Mouse (Mus musculus) right cerebral cortex, postnatal 36 days (tissue): ENCODE results near the gene Insm1.
A peak's percentile ranks its signal among the peaks of the same experiment; 100 is the strongest.

Source experiments
- DNase-seq, 2 experiments: peaks; one replicate each; pipeline ENCODE4 v3.0.0; 2022; ENCODE audit warnings: low spot score in 2 of 2, mixed read lengths in 1 of 2

Gene Insm1

DNA sequence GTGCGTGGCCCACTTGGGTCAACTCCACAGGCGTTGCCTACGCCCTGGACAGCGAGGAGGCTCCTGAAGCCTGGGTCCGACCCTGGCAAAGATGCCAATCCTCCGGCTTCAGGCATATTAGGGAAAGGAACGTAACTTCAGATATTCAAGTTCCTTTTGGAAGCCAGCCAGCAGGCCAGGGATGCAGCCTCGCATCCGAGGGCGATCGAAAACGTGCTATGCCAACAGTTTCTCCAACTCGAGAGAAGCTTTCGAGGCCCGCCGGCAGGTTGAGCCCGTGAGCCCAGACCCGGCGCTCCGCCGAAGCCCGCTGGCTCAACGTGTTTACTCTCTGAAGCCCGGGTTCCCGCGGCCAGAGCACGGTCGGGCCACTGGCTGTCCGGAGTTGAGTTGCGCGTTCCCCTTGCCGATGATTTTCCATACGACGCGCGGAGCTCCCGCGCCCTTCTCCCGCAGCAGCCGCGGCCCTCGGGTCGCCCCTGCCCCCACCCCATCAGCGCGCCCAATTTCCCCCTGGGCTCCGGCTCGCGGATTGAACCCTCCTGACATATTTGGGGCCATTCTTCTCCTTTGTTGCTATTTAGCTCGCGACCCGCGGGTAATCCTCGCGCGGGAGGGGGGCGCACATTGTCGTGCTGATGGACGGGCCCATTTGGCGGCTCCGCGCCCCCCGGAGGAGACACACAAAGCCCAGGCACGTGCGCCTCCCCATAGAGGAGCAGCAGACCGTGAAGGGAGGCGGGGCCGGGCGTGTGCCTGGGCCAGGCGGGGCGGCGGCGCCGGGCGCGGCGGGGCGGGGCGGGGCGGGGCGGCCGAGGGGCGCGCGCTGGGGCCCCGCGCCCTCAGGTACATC, at the start of gene Insm1:
Gene Insm1, plus strand, starts transcription at position 846 of the 853 bp plus-strand sequence.
- DNase-seq = peak; percentile 28 to 36

DNA sequence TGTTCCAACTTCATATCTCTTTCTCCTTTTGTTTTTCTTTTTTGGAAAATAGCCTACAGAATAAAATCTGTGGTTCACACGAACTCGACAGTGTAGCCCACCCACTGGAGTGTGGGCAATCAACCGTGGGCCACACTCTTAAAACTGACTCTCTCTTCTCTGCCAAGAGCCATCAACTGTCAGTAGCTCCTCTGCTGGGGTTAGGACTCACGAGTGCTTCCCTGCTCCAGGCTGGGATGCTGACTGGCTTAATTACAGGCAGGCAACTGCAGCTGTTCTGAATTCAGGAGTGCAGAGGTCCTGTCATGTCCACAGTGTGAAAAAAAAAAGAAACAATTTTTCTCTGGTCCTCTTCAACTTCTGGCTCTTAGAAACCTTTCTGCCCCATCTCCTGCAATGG, 49.6 kb upstream of the Insm1 start:
- no peak for DNase-seq

DNA sequence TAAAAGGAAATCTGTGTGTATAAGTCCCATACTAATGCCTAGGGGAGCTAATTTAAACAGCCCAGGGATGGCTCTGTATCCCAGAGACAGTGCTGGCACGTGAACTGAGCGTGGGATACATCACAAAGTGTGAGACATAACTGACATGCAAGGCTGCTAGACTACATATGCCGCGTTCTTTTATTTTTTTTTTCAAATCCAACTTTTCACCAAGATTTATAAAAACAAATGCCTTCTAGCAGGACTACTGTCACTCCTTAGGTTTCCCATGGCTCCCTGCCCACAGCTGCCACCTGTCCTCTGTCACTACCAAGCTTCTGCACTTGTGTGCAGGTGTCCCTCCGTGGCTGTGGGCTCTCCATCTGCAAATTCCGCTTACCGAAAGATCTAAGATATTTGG, 47.5 kb upstream of the Insm1 start:
- DNase-seq = peak; percentile 41 to 54

DNA sequence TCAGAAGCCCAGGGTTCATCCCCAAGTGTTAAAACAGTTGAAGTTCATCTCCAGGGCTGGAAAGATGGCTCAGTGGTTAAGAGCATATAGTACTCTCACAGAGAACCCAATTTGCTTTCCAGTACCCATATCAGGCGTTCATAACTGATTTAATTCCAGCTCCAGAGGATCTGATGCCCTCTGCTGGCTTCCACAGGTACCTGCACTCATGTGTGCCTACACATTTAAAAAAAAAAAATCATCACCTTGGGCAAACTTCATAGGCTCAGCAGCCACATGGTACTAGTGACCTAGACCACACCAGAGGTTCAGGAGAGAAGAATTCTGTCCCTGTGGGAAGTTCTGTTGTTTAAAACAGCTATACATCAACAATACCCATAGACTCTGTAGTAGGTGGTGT, 43.0 kb upstream of the Insm1 start:
- no peak for DNase-seq

DNA sequence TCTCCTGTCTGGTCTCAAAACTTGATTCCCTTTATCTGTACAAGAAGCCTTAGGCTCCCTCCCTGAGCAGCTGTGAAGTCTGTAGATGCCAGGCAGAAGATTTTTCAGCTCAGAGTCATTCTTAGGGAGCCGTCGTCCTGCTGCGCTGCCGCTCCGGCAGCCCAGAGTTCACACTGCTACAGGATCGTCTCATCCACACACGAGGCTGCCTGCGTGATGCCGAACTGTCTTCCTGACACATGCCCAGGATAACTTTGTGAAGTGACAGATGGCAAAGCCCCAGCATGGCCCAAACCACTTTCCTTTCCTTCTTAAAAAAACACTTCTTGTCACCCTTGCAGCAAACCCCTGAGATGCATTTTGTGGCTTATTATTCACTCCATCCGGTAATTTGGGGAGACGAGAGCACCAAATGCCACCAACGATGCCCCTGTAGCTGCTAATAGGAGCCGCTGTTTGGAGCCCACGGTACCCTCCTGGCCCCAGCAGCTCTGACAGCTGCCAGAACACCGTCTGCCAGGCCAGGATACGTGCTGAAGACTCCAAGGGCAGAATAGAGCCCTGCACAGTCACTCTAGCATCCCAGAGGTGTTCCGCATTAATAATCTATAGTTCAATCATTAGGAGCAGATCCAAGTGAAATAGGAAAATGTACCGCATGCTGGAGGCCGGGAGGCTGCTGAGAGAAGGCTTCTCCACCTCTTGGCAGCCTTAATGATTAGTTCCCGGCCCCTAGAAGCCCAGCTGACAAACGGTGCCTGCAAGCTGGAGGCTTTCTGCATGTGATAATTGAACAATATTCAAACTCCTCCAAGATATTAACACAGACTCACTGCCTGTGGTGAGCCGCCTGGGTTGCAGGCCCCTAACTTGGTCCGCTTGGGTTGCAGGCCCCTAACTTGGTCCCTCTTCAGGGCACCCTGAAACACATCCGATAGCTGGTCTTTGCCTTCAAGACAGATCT, 37.6 kb upstream of the Insm1 start:
- no peak for DNase-seq

DNA sequence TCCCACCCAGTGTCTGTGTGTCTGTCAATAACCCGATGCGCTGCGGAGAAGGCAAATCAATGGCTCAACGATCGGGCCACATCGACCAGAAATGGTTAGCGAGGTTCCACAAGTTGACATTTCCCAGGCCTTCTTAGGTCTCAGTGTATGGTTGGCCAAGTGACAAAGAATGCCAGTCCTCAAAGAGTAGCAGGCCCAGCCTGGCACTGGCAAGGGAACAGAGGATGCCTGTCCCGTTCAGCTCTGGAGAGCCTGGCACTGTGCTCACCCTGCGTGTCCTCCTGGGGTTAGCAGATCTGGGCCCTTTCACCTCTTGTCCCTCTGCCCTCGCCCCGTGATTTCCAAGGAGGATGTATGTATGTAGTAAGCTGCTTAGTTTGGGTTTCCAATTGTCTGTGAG, 25.6 kb upstream of the Insm1 start:
- no peak for DNase-seq

DNA sequence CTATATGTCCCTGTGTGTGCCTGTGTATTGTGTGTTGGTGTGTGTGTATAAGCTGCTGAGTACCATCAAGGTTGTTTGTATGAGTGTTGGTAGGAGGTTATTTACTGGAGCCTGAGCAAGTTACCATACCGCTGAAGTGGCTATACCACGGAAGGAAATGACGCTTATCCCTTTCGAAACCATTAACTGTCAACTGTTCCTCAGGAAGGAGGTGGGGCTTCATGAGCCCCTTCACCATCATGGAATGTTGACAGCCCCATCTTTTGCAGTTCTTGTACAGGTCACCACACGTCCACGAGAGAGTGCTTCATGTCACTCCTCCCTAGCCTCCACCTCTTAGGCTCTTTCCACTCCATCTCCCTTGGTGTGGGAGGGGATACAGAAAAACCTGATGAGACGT, 23.8 kb upstream of the Insm1 start:
- DNase-seq = no peak

DNA sequence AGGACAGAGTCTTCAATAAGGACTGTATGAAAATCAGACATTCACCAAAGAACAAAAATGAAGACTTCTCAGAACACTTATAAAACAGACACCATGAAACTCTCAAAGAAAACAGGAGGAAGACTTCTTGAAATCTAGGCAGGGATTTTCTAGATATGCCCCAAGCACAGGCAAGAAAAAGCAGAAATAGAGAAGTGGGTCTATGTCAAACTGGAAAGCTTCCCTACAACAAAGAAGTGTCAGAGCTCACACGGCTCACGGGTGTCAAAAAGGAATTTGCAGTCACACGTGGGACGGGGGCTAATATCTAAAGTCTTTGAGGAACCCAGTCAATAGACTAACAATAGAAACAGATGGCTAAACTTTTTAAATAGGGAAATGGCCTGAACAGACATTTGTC, 10.8 kb upstream of the Insm1 start:
- no peak for DNase-seq

DNA sequence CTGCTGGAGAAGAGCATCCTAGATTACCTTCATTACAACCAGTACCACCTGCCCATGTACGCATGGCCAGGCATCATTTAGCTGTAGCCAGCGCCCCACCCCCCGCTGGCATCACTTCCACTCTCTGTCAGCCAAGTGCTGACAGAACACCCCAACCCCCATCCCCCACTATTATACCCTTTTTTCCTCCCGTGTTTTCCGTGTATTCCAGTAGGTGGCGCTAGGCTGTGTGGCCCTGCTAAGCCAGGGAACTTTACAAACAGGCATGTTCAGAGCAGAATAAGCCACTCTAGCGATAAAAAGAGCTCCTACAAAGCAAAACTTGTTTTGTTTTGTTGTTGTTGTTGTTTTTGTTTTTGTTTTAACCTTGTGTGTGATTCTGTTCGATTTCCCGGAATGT, 7.0 kb upstream of the Insm1 start:
- DNase-seq = no peak

DNA sequence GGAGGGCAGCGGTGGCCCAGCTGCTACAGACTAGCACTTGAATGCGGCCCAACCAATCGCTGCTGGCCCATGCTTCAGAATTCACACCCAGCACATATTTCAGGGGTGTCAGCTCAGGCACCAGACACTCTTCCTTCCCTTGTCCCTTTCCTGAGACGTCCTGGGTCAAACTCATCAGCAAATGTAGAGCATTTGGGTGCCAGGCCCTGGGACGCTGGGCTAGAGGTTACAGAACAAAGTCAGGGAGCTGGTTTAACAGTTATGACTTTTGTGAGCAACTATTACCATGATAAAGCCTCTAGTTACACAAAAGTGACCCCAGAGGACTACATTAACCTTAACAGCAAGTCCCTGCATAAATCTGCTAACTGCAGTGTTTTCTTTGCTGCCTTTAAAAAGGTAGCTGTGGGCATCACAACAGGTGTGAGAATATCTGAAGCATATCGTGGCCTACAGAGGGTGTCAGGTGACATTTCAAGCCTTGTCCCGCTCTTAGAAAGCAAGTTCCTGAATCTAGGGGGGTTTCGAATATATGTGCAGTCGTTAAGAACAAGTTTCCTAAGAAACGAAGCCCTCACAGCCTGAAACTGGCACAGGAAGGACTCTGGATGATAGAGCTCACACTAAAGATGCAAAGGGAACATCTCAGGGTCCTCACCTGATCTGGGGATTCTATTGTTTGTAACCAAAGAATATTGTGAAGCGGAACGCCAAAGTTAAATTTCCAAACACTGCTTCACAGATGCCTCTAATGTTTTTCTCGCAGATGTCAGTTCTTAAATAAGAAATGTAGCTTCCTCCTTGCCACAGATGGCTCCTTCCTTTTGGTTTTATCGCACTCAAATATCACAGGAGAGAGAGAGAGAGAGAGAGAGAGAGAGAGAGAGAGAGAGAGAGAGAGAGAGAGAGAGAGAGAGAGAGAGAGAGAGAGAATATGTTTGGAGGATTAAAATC, 5.3 kb upstream of the Insm1 start:
- no peak for DNase-seq

DNA sequence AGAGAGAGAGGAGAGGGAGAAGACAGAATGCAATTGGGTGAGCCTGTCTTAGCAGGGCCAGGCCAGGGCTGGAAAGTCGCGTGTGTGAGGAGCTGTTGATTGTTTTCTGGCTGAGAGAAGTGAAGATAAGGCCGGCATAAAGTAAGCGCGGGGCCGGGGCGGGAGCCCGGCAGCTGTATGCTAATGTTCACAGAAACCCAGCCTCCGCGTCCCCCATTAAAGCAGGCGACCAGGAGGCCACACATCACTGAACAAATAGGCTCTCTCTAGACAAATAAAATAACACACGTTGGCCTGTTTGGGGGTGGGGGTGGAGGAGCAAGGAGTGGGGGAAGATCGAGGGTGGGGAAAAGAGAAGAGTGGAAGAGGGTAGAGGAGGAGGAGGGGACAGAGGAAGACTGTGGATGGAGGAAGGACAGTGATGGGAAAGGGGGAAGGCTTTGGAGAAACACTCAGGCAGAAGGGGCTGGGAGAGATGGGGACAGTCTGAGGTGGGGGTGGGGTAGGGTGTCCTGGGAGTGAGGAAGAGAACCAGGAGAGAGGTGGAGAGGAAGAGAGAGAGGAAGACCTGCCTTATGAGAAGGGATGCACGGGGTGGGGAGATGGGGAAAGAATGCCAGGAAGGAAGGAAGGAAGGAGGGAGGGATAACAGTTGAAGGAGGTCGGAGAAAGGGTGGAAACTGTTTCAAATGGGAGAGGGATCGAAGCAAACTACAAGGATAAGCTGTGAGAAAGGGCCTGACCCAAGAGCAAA, 4.3 kb upstream of the Insm1 start:
- DNase-seq = no peak

DNA sequence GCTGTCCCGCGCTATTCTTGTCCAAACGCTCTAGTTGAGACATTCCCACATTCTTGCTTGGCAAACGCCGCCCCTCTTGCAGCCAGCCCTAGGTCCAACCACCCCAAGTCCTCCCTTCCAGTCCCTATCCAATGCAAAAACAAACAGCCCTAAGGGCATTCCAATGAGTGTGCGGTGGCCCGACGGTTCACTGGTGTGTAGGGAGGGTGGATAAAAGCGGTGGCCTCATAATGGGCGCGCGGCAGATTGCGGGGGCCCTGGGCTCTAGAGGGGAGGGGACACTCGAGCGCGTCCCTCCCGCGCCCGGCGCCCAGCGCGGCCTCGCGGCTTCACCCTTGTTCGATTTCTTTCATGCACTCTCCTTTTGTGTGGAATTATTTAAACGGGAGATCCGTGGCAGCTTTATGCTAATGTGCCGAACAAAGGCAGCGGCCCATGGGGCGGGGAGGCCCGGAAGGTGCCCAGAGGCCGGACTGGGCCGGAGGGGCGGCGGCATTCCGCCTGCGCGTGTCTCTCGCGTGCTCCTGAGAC, 3.5 kb upstream of the Insm1 start:
- no peak for DNase-seq

DNA sequence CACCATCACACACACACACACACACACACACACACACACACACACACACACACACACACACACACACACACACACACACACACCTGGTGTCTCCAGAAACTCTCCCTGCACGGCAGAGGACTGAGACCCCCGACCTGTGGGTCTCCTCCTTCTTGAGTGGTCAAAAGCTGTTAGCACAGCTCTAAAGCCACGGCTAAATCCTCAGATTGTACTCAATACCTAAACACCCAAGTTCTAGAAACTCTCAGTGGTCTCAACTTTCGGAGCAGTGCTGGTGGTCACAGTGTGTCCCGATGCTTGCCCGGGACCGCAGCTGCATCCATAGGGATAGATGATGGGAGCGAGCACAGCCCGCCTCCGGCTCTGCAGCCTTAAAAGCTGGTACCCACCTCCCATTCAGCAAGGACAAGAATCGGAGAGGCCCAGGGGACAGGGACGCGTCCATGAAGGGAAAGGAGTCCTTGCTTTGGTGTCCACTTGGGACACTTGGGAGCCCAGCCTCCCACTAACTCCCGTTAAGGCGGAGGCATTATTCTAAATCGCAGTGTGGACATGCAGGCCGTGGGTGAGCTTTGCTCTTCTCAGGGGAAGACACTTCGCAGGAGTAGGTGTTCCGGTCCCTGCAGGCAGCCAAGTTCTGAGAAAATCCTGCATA, 2.7 kb upstream of the Insm1 start:
- peak in 1 of 2 experiments; percentile 36 for DNase-seq

DNA sequence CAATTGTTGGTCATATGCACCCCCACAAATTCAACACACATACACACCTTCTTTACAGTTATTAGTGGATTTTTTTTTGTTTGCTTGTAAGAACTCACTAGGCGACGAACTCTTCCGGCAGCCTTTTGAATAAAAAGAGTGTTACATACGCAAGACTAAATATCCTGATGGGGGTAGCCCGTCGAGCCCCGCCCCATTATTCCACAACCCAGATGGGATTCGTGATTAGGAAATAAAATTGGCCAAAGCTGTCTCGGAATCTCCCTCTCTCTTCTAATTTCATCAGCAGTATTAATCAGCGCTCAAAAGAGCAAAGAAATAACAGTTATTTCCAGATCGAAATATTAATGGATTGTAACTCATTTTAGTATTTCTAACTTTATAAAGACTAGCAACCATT, 1.9 kb upstream of the Insm1 start:
- no peak for DNase-seq

DNA sequence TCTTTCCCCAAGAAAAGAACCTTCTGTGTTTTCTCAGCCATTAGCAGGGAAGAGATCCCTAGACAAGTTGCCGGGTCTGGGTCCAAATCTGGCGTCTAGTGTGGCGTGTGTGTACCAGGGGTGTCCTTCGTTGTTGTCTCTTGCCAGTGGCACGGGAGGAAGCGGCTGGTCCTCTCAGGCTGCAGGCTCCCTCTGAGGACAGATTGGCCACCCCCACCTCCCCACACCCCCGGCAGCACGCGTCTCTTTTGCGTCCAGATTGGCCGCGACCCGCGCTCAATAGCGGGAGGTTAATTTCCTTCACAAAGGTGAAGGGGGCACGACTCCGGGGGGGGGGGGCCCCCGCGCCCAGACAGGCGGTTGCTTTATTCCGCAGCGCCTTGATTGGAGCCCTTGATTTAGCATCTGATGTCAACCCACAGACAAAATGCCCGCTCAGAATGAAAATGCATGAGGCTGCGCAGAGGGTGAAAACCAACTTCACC, 1.1 kb upstream of the Insm1 start:
- peak in 1 of 2 experiments; percentile 9 for DNase-seq

DNA sequence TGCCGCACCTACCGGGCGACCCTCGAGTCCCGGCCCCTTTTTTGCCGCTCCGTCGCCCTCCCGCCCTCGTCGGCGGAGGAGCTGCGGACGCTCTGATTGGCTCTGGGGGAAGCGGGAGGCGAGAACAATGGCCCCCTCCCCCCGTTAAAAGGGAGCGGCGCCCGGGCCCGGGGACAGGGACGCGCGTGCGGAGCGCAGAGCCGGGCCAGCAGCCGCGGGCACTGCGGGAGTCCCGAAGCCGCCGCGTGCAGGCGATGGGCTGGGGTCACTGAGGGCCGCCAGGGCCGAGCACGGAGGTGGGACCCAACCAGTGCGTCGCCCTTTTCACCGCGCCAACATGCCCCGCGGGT, 183 bp downstream of the Insm1 start:
- peak in 1 of 2 experiments; percentile 23 for DNase-seq

DNA sequence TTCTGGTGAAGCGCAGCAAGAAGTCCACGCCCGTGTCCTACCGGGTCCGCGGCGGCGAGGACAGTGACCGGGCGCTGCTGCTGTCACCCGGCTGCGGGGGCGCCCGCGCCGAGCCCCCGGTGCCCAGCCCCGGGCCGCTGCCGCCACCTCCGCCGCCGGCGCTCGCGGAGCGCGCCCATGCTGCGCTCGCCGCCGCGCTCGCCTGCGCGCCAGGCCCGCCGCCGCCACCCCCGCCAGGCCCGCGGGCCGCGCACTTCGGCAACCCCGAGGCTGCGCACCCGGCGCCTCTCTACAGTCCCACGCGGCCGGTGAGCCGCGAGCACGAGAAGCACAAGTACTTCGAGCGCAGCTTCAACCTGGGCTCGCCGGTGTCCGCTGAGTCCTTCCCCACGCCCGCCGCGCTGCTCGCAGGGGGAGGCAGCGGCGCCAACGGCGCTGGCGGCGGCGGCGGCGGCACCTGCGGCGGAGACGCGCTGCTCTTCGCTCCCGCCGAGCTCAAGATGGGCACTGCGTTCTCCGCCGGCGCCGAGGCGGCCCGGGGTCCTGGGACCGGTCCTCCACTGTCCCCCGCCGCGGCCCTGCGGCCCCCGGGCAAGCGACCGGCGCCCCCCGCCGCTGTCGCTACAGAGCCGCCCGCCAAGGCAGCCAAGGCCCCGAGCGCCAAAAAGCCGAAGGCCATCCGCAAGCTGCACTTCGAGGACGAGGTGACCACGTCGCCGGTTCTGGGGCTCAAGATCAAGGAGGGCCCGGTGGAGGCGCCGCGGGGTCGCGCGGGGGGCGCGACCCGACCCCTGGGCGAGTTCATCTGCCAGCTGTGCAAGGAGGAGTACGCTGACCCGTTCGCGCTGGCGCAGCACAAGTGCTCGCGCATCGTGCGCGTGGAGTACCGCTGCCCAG, 806 bp downstream of the Insm1 start:
- DNase-seq = peak; percentile 18 to 20

DNA sequence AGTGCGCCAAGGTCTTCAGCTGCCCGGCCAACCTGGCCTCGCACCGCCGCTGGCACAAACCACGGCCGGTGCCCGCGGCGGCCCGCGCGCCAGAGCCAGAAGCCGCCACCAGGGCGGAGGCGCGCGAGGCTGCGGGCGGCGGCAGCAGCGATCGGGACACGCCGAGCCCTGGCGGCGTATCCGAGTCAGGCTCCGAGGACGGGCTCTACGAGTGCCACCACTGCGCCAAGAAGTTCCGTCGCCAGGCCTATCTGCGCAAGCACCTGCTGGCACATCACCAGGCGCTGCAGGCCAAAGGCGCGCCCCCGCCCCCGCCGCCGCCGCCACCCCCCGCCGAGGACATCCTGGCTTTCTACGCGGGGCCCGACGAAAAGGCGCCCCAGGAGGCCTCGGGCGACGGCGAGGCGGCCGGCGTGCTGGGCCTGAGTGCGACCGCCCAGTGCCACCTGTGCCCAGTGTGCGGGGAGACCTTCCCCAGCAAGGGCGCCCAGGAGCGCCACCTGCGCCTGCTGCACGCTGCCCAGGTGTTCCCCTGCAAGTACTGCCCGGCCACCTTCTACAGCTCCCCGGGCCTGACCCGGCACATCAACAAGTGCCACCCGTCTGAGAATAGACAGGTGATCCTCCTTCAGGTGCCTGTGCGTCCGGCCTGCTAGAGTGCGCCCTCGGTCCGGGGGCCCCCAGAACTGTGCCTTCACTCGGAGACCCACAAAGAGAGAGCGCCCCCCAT, 1.6 kb downstream of the Insm1 start:
- DNase-seq = peak in 1 of 2 experiments; percentile 16
